Mouse (Mus musculus): ENCODE data around the gene Zbtb8os.
"Not testable (repeated sequence)": the region's sequence is repeated elsewhere in the genome, so short reads cannot be mapped to it uniquely, and the experiment has no call there.

Gene Zbtb8os

DNA sequence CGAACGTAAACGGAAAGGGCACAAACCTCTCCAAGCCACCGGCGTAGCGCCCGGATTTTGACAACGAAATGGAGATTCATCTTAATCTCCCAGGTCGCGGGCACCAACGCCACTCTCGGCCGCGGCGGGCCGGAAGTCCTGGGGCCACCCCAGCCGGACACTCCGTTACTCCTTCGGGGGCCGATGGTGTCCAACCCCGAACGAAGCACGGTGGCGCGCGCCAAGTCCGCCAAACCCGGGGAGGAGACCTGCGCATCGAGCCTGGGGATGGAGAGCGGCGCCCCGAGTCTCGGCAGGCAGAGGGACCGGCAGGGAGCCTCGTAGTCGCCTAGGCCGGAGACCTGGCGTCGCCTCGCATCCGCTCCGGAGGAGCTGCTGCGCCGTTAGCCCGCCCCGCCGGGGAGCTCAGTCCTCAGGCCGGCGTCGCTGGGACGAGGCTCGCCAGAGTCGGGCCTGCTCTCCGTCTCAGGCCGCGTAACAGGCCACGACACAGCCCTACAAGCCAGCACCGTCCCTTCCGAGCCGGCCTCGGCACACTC is 749 bp upstream of the Zbtb8os start:
- DNase-seq = no peak

DNA sequence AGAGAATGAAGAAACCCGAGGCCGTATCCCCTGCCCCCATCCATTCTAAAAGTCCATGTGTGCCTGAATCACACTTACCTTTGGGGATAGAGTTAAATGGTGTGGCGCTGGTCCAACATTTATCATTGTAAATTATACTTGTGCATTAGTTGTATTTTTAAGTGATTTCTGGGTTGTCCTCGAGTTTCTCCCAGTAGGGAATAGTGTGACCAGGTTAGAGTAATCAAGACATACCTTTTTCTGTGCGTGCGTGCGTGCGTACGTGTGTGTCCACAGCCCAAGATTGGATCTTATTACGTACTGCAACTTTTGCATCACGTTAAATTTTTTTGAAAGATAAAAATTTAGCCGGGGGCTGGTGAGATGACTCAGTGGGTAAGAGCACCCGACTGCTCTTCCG is 796 bp downstream of the Zbtb8os start:
- DNase-seq = no peak

DNA sequence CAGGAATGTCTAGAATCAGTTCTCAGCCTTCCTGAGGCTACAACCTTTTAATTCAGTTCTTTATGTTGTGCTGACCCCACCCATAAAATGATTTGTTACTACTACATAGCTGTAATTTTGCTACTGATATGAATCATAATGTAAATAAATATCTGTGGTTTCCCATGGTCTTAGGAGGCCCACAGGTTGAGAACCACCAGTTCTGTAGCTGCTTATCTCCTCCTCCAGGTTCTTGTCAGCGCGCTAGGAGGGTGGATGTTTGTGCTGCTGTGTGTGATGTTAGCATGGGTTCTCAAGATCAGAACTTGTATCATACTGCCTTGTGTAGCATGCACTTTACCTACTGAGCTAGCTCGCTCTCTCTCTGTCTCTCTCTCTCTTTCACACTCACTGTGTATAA is 4.2 kb downstream of the Zbtb8os start:
- DNase-seq = no peak

GRCm38 (mm10) chr4:129341888-129342287 is 6.4 kb downstream of the Zbtb8os start:
- no peak for DNase-seq

DNA sequence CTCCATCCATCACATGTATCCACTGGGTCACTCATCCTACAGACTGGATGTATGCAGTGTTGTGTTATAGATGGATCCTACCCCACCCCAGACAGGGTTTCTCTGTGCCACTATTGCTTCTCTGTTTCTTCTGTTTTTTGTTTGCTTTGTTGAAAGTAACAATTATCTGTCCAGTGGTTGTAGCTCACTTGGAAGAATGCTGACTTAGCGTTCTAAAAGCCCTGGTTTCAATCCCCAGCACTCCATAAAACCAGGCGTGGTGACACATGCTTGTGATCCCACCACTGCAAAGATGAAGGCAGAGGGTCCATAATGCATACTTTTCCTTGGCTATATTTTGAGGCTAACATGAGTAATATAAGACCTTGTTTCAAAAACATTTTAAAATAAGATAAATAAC is 7.2 kb downstream of the Zbtb8os start:
- DNase-seq = no peak

GRCm38 (mm10) chr4:129346481-129347154 is 11.1 kb downstream of the Zbtb8os start:
- no peak for DNase-seq

- DNase-seq = peak; percentile 77
These were observed 15.1 kb downstream of the Zbtb8os start for GRCm38 (mm10) chr4:129350644-129351043.

DNA sequence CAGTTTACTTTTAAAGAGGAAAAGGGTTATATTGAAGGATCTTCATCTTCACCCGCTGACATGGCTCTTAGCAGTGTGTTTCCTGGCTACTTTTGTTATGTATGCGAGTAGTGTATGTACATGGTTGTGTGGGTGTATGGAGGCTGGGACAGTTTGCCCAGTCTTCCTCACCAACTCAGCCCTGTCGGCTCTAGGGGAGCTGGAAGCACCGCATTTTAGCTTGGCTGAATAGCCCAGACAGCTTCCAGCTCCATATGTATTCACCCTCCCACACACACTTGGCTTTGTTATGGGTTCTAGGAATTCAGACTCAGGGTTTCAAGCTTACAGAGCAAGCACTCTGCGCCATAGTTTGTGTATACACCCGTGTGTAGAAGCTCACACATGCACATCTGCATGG is 15.6 kb downstream of the Zbtb8os start:
- DNase-seq = no peak

GRCm38 (mm10) chr4:129353176-129353575 is 17.7 kb downstream of the Zbtb8os start:
- no peak for DNase-seq

DNA sequence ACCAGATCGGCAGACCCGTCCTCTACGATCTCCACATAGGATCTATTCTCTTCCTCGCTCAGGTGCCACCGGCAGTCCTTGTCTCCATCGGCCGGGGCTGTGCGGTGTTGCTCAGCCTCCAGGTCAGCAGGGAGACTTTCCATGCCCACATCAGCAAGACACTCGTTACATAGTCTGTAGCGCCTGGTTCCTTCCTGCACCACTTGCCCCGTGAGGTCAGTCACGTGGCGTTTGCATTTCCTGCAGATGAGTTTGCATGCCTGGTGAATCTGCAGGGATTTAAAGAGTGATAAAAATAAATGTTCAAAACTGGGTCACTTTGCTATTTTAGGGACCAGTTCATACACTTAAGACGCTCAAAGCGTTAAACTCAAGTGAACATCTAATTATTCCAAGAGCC is 18.7 kb downstream of the Zbtb8os start:
- DNase-seq = no peak

DNA sequence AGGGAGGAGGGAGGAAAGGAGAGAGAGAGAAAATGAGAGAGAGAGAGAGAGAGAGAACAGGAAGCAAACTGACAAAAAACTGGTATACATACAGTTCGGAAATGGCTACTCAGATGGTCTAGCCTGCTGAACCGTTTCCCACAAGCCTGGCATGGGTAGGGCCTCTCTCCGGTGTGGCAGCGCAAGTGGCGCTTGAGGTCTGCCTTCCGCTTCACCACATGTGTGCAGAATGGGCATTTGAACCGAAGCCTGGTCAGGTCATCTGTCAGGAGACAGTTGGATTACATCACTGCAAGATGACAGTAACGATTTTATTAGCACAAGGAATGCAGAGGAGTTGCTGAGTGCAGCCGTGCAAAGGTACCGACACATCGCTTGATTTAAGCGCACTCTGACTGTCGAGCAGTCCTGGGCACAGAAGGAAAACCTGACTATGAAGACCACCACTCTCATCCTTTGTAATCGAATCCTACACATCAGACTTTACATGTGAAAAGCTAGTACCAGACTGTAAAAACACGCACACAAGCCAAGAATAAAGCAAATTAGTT is 22.2 kb downstream of the Zbtb8os start:
- no peak for DNase-seq

DNA sequence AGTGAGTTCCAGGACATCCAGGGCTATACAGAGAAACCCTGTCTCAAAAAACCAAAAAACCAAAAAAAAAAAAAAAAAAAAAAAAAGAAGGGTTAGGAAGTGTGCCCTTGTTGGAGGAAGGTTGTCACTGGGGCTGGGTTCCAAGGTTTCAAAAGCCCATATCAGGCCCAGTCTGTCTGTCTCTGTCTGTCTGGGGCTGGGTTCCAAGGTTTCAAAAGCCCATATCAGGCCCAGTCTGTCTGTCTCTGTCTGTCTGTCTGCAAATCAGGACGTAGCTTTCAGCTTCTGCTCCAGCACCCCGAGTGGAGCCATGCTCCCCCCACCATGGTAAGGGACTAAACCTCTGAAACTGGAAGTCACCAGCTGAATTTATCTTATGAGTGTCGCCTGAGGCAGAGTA is 26.7 kb downstream of the Zbtb8os start:
- not testable (repeated sequence) for DNase-seq

DNA sequence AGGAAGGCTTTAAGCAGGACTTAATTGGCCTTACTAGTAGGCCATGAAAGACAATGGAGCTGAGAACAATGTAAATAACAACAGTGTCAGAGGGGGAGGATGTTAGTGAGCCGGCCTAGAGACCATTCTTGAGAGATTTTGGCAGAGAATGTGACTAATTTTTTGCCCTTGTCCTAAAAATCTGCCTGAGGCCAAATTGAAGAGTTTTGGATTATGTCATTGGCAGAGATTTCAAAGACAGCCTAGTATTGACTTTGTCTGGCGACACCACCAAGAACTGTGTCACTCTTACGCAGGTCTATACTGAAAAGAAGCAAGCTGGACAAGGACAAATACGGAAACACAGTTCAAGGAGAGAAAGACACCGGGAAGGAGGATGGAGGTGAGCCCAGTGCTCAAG is 27.3 kb downstream of the Zbtb8os start:
- DNase-seq = no peak

GRCm38 (mm10) chr4:129363463-129363862 is 28.0 kb downstream of the Zbtb8os start:
- no peak for DNase-seq

GRCm38 (mm10) chr4:129364379-129364778 is 28.9 kb downstream of the Zbtb8os start:
- DNase-seq = no peak

GRCm38 (mm10) chr4:129365224-129365623 is 29.7 kb downstream of the Zbtb8os start:
- no peak for DNase-seq

- DNase-seq = no peak
These were observed 35.9 kb downstream of the Zbtb8os start for GRCm38 (mm10) chr4:129371391-129371790.

- DNase-seq = no peak
These were observed 37.9 kb downstream of the Zbtb8os start for GRCm38 (mm10) chr4:129373202-129373976.

DNA sequence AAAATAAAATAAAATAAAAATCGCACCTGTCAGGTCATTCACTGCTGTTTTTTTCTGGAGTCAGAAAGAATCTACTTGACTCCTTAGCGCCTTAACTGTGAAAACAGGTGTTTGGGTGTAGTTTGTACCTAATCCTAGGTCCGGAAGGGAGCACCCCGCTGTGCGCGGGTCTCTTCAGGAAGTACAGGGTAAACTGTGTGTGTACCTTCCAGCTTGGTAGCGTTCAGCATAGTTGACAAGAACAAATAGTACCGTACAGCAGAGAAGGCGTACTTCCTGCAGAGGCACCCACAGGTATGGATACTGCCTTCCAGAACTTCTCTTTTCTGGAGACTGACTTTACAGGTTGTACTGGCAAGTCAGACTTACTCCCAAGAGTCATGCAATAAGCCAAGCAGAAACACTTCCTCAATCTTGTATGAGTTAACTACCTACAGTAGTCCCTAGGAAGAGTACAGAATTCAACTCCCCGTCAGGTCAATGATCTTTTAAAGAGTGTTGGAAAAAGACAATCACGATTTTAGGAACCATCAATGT is 38.8 kb downstream of the Zbtb8os start:
- DNase-seq = no peak

GRCm38 (mm10) chr4:129375000-129375399 is 39.5 kb downstream of the Zbtb8os start:
- no peak for DNase-seq

DNA sequence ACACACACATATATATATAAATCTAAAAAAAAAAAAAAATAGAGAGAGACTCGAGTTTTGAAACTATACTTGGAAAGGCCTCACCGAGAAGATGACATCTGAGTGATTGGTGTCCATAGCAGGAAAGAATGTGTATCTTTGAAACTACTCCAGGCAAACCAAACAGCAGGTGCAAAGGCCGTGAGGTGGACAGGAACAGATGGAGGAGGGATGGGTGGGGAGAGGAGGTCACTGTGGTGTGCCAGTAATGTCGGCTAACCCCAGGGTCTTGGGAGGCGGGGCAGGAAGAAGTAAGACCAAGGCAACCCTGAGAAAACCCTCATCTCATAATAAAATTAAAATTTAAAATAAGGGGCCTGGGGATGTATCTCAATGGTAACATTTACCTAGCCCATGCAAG is 40.3 kb downstream of the Zbtb8os start:
- peak; percentile 26 for DNase-seq

DNA sequence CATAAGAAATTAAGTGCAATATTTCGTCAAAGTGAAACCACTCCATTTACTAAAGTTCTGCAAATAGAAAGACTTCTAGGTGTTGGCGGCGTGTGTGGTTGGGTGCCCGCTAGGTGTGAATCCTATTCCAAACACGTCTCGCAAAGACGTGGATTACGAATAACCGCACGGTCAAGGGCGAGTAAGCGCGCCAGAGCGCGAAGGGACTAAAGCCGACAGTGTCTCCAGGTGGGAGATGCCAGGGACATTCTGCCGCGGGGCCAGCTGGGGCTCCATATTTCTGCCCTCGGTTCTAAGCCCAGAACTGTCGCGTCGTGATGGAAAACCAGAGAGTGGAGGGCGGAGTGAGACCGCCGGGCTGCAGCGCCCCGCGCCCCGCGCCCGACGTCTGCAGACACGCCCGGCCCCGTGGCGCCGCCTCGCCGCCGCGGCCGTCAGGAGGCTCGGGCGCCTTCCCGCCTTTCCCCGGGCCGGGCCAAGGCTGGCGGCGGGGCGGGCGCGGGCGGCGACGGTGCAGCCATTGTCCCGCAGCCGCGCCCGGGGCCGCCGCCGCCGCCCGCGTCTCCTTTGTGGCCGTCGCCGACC is 41.6 kb downstream of the Zbtb8os start:
- peak; percentile 55 for DNase-seq
